Mouse (Mus musculus) MEL (cell line): ENCODE measurements at regions not wholly inside any gene's neighbourhood (a gene's known extent, or its start where the extent isn't known, plus 50 kb on each side); places are given as distances from the start of the nearest gene placed in this dataset.

Experiments used
- CHD2 ChIP-seq: IDR thresholded peaks from 2 replicates; pipeline ENCODE4 v1.6.1; 2011; ENCODE audit warnings: low read length, improper control_type of control experiment
- CTCF ChIP-seq, 3 experiments: IDR thresholded peaks in 2 of 3; conservative IDR thresholded peaks in 1 of 3; 2 replicates each; pipeline ENCODE4 v1.5.1; 2011 to 2012; ENCODE audit warnings: low read length in 3 of 3, low read depth in 2 of 3, mild to moderate bottlenecking in 2 of 3, improper control_type of control experiment in 1 of 3, inconsistent platforms in 1 of 3, mixed read lengths in 1 of 3, moderate library complexity in 1 of 3; ENCODE audit not compliant: control insufficient read depth in 1 of 3, insufficient read depth in 1 of 3, poor library complexity in 1 of 3, severe bottlenecking in 1 of 3
- EP300 ChIP-seq, 2 experiments: IDR thresholded peaks; 2 replicates each; pipeline ENCODE4 v1.6.1; 2011; ENCODE audit warnings: improper control_type of control experiment in 2 of 2, low read length in 2 of 2, low read depth in 1 of 2, mild to moderate bottlenecking in 1 of 2
- MAZ ChIP-seq: IDR thresholded peaks from 2 replicates; pipeline ENCODE4 v1.6.1; 2012; ENCODE audit warnings: low read depth, mild to moderate bottlenecking, inconsistent platforms, low read length, improper control_type of control experiment
- MXI1 ChIP-seq: IDR thresholded peaks from 2 replicates; pipeline ENCODE4 v1.6.1; 2011; ENCODE audit warnings: mild to moderate bottlenecking, low read depth, low read length, improper control_type of control experiment
- POLR2A ChIP-seq, 2 experiments: IDR thresholded peaks; 2 replicates each; pipeline ENCODE4 v1.6.1; 2011 to 2012; ENCODE audit warnings: low read length in 2 of 2, mild to moderate bottlenecking in 2 of 2, control low read depth in 1 of 2, improper control_type of control experiment in 1 of 2, low read depth in 1 of 2, moderate library complexity in 1 of 2; ENCODE audit not compliant: control insufficient read depth in 1 of 2, insufficient read depth in 1 of 2, poor library complexity in 1 of 2
- POLR2AphosphoS2 ChIP-seq: IDR thresholded peaks from 2 replicates; pipeline ENCODE4 v1.6.1; 2011; ENCODE audit warnings: low read length, improper control_type of control experiment
- SIN3A ChIP-seq: IDR thresholded peaks from 2 replicates; pipeline ENCODE4 v1.6.1; 2012; ENCODE audit warnings: low read length, improper control_type of control experiment, inconsistent platforms
- TAL1 ChIP-seq: IDR thresholded peaks from 2 replicates; pipeline ENCODE4 v1.6.1; 2012; ENCODE audit warnings: mild to moderate bottlenecking, inconsistent platforms, low read length, moderate library complexity, mixed read lengths
- USF2 ChIP-seq, 2 experiments: IDR thresholded peaks; 2 replicates each; pipeline ENCODE4 v1.6.1; 2011 to 2012; ENCODE audit warnings: improper control_type of control experiment in 2 of 2, low read length in 2 of 2, borderline replicate concordance in 1 of 2, inconsistent platforms in 1 of 2, low read depth in 1 of 2, mild to moderate bottlenecking in 1 of 2; ENCODE audit not compliant: insufficient read depth in 1 of 2

- TF ChIP-seq CTCF (IDR thresholded peaks at IDR 0.05 in 2 of 3, conservative IDR thresholded peaks at IDR 0.05 in 1 of 3; ENCODE audit: control insufficient read depth in 1 of 3, insufficient read depth in 1 of 3, low read depth in 2 of 3, low read length in 3 of 3, poor library complexity in 1 of 3, severe bottlenecking in 1 of 3), result no peak
- no peak for TF ChIP-seq SIN3A
- TF ChIP-seq TAL1, result no peak
- no peak for TF ChIP-seq POLR2A (IDR thresholded peaks at IDR 0.05; ENCODE audit: control insufficient read depth in 1 of 2, insufficient read depth in 1 of 2, low read depth in 1 of 2, low read length in 2 of 2, poor library complexity in 1 of 2)
- no peak for TF ChIP-seq CHD2
- no peak for TF ChIP-seq MAZ
- TF ChIP-seq EP300 (IDR thresholded peaks at IDR 0.05; ENCODE audit: low read depth in 1 of 2, low read length in 2 of 2), result no peak
- TF ChIP-seq MXI1, result no peak
- no peak for TF ChIP-seq USF2 (IDR thresholded peaks at IDR 0.05; ENCODE audit: borderline replicate concordance in 1 of 2, insufficient read depth in 1 of 2, low read depth in 1 of 2, low read length in 2 of 2)
- no peak for TF ChIP-seq POLR2AphosphoS2
Measured at GRCm38 (mm10) chr13:84878178-84878849, 310.9 kb upstream of the Ccnh start.
